Mouse (Mus musculus) ovary, postnatal 14 days (tissue): ENCODE data around the gene Tbcb.
"Not testable (repeated sequence)": the region's sequence is repeated elsewhere in the genome, so short reads cannot be mapped to it uniquely, and the experiment has no call there.

Source experiments
- DNase-seq: peaks from one replicate; pipeline ENCODE4 v3.0.0; 2022; ENCODE audit warnings: low spot score

Gene Tbcb

DNA sequence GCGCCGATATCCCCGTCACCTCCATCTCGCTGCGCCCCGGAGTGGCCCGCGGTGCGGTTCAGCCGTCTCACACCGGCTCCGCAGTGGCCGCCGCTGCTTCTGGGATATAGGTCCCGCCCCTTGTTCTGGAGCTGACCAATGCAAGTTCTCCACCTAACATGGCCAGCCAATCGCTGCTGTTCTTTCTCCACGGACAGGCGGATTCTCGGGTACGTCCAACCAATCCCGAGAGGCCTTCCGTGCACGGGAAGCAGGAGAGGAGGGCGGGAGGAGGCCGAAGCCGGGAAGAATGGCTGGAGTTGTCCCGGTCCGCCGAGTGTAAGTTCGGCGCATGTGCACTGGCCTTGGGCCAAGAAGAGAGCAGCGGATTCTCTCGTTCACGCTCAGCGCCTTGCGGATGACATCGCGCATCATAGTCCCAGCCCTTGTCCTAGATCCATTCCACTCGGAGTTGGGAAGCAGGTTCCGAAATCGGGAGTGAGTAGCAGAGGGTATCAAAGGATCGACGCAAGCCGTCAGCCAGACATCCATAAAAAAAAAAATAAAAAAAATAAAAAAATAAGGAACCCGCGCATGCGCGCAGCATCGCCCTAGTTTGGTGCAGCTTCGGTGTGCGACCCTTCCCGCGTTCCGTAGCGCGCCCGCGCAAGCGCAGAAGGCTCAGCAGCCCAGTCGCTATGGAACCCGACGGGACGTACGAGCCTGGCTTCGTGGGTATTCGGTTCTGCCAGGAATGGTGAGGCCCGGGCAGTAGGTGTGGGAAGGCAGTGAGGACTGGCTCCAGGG lies at the start of gene Tbcb, which contains the start of gene Polr2i:
Gene Tbcb, minus strand, starts transcription at position 604 of the 786 bp plus-strand sequence.
Gene Polr2i, plus strand, starts transcription at position 280 of the 786 bp plus-strand sequence.
- peak; percentile 94 for DNase-seq

DNA sequence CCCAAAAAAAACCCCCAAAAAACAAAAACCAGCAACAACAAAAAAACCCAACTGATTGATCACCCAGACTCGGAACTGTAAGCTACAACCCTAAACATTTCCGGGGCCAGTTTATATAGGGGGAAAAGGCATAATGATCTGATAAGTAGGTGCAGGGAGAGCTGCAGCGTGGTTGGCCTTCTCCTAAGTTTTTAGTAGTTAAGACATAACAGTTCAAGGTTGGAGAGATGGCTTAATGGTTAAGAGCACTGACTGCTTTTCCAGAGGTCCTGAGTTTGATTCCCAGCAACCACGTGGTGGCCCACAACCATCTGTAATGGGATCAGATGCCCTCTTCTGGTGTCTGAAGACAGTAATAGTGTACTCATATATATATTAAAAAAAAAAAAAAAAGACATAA lies 49.5 kb upstream of the Tbcb start:
- DNase-seq: no peak

DNA sequence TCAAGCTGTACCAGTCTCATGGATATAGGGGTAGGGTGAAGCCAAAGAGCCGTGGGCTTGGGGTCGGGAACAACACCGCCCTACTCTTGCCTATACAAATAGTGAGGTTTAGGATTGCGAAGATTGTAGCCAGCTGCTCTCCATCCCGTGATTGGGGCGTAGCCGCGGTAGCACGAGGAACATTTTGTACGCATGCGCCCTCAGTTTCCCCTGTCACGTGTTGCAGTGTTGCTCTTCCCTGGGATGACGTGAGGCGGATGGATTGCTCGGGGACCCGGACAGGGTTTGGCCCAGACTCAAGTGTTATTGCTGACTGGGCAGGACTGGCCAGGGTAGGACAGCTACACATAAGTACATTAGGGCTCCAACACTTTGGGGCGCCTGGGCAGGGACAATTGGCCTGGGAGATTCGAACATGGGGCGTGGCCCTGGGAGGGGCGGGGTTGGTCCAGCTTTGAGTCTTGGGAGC lies 48.6 kb upstream of the Tbcb start:
- peak; percentile 79 for DNase-seq

DNA sequence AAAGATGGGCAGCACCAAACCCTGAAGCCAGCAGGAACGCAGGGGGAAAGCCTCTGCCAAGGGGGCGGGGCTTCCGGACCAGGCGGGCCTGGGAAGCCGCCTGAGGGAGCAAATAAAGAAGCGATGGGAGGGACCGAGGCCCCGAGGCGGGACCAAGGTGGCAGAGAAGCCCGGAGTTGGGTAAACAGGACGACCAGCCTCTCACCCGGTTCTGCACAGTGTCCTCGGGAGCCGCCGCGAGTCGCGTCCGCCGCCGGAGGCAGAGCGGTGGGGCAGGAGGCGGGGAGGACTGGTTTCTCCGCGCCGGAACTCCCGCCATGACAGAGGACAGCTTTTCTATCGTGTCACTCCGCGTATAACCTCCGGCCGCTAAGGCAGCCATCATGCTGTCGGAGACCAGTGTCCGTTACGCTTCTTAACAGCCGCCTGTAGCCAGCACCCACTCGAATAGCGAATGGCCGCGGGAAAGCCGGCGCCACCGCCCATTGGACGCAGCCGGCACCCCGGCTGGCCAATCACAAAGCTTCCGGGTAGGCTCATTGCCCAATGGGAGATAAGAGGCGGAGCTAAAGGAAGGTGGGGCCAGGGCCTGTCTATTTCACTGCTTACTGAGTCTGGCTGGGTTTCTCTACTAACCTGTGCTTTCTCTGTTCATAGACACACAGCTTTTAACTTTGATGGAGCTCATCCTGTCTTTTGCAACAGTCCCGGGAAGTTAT lies 48.0 kb upstream of the Tbcb start, which contains the start of the genes Thap8 and Wdr62:
Gene Thap8, plus strand, starts transcription at position 144 of the 719 bp plus-strand sequence.
Gene Wdr62, minus strand, starts transcription at position 469 of the 719 bp plus-strand sequence.
- peak; percentile 90 for DNase-seq

DNA sequence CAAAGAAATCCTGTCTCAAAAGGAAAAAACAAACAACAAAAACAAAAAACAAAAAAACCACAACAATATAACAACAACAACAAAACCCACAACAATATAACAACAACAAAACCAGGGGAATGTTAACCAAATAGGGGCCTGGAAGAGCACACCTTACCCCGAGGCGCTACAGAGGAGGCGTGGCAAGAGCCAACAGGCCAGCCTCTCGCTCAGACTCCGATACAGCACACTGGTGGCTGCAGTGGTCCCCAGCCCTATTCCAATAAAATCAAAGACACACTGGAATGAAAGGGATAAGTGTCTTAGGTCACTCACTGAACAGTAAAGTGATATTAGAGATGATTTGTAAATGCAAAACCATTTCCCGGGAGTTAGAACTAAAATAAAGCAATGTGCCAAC lies 47.5 kb upstream of the Tbcb start:
- no peak for DNase-seq

DNA sequence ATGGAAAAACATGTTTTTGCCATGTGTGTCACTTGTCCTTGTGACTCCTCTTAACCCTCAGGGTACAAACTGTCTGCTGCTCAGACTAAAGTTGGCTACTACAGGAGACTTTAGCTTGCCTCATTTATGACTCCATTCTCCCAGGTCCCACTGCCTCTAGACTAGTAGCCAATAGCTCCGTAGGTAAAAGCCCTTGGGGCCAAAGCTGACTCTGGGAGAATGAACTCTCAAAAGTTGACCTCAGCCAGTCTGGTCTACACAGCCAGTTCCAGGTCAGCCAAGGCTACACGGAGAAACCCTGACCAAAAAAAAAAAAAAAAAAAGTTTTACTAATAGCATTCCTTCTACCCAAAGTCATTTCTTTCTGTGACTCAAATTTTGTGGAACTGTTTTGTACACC lies 46.8 kb upstream of the Tbcb start:
- no peak for DNase-seq

DNA sequence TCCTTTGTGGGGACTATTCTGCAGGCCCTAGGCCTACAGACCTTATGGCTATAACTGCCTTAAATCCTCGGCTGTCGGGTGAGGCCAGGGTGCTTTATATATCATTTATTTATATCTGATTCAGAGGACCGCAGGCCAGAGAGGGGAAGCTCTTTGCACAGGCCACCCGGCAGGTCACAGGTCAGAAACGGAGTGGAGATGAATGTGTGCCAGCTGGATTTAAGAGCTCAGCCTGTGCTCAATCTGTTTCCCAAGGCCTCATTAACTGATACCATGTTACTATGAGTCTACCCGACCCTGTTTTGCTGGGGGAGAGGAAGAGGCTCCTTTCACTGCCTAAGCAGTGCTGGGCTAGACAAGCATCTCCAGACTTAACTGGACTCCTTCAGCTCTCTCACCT lies 42.3 kb upstream of the Tbcb start:
- no peak for DNase-seq

DNA sequence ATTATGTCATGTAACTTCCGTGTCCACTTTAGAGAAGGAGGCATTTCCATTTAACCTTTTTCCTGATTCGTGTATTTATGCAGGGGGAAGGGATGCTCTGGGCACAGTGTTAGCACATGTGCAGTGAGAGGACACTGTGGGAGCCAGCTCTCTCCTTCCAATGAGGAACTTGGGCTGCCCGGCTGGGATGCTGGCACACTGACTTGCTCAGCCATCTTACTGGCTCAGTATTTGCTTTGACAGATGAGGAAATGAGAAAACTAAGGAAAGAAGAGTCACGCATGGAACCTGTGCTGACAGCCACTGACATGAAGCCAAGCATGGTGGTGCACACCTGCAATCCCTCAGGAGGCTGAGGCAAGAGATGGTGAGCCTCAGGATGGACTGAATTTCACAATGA lies 37.6 kb upstream of the Tbcb start:
- no peak for DNase-seq

DNA sequence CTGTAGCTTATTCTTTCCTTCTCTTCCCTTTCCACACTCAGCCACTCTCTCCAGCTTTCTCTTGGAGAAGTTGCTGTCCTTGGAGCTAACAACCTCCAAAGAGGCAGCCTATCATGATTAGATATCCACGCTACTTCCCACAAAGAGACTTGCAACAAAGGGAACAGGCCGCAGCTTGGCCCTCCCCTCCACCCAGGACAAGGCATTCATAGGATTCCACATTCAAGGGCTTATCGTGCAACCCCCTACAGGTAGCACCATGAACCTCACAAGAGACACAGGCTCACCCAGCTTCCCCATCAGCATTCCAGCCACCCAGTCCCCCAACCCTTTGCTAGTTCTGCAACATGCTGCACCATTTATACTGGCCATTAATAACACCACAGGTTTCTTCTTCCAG lies 34.7 kb upstream of the Tbcb start:
- no peak for DNase-seq

DNA sequence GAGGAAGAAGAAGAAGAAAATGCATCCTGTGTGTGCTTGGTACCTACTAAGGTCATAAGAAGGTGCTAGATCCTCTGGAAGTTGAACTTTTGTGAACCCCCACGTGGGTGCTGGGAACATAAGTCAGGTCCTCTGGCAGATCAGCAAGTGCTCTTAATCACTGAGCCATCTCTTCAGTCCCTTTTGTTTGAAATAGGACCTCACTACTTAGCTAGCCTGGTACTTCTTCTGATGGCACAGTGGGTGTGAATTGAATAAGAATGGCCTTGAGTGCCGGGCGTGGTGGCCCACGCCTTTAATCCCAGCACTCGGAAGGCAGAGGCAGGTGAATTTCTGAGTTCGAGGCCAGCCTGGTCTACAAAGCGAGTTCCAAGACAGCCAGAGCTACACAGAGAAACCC lies 33.9 kb upstream of the Tbcb start:
- no peak for DNase-seq

DNA sequence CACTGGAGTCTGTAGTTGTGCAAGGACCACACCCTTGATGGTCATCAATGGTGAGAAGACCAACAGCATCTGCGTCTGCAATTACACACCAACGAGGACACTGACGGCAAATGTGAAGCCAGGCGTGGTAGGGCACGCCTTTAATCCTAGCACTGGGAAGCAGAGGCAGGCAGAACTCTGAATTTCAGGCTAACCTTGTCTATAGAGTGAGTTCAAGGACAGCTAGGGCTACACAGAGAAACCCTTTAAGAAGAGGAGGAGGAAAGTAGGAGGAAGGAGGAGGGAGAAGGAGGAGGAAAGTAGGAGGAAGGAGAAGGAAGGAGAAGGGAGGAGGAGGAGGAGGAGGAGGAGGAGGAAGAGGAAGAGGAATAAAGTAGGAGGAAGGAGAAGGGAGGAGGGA lies 33.5 kb upstream of the Tbcb start:
- no peak for DNase-seq

DNA sequence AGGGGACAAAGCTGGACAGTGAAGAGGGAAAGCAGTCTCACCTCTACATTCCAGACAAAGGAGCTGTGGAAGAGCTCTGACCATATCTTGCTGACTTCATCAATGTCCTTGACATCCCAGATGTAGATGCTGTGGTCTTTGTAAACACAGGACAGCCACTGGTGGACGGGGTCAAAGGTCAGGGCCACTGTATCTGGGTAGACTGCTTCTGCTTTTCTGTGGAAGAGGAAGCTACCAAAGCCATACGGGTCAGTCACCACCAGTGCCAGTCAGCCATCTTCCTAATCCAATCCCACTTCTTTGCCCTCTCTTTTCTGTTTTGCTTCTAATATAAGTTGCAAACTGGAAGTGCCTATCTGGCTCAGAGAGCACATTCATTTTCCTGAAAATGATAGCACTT lies 33.0 kb upstream of the Tbcb start:
- no peak for DNase-seq

DNA sequence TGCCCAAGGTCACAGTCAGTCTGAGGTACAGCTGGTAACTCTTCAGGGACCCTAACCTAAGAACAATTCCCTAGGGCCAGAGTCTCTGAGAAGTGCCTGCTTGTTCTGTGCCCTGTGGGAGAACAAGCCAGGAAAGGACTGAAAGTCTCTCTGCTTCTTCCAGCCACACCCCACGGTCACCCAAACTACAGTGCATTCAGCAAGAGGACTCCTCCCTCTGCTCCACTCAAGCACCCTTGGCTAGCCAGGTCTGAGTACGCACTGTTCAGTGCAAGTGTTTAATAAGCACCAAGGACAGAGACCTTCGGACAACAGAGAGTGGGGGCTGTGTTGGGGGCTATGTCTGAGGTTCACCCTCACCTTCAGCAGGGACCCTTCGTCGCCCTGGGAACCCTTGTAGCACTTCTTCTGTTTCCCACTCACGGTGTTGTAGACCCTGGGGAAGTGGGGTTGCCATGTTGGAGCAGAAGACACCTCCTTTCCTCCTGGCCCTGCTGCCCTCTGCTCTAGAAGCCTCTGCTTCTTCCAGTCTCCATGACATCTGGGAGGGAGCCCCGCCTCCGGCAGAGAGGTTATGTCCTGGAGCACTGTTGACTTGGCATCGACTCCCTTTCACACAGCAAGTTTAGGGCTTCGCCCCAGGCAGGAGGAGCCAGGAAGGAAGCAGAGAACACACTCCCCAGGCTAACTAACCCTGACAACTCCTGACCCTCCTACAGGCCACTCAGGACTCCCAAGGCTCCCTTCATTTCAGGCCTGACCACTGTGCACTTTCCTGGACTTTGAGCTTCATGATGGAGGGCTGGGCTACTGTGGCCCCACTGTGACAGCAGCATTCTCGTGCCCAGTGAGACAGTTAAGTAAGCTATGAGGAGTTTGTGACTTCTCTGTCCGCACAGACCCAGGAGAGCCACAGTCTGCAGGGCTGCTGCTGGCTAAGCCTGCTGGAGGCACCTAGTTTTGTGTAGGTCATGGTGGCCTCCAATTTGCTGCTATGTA lies 20.2 kb upstream of the Tbcb start:
- peak; percentile 35 for DNase-seq

DNA sequence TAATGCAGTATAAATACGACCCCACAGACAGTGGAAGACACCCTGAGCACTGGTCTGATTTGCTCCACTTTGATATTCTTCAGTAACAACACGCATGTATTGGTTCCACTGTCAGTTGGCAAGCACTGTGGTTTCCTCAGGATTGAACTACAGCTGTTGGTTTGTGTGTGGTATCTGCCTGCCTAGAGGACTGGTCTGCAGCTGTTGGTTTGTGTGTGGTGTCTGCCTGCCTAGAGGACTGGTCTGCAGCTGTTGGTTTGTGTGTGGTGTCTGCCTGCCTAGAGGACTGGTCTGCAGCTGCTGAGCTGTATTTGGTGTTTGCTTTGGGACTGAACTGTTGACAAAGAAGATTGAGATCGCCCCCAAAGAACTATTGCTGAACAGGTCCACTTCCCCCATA lies 5.3 kb upstream of the Tbcb start:
- not testable (repeated sequence) for DNase-seq

DNA sequence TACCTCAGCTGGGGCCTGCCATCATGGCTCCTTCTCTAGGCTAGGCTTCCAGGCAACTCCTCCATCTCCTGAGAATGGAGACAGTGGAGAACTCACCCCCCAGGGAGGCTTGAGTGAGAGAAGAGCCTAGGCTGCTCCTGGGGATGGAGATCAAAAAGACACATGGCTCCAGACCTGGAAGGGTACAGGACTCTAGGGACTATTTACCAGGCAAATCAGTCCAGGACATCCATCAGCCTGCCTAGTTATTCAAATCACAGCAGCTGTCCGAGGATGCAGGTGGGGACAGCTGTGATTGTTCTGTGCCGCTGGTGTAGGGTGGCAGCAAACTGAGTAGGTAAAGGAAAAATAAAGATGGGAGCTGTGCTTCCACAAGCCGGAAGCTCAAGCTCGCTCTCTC lies 3.6 kb upstream of the Tbcb start, which contains the start of gene Ovol3:
Gene Ovol3, minus strand, starts transcription at position 101 of the 400 bp plus-strand sequence.
- no peak for DNase-seq

DNA sequence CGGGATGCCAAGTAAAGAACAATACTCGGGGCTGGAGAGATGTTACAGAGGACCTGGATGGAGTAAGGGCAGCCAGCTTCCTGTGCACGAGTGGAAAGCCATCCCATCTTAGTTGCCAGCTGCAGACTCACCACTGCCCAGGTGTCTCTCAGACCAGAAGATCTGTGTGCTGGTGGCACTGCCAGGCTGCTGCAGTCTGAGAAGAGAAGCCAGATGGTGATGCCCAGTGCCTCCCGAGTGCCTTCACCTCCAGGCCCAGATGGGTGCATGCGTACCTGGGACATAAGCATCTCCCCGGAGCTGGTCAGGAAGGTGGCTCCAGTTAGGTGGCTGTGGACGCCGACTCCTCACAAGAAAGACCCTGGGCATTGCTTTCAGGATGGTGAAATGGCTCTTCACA lies 3.0 kb upstream of the Tbcb start:
- no peak for DNase-seq

DNA sequence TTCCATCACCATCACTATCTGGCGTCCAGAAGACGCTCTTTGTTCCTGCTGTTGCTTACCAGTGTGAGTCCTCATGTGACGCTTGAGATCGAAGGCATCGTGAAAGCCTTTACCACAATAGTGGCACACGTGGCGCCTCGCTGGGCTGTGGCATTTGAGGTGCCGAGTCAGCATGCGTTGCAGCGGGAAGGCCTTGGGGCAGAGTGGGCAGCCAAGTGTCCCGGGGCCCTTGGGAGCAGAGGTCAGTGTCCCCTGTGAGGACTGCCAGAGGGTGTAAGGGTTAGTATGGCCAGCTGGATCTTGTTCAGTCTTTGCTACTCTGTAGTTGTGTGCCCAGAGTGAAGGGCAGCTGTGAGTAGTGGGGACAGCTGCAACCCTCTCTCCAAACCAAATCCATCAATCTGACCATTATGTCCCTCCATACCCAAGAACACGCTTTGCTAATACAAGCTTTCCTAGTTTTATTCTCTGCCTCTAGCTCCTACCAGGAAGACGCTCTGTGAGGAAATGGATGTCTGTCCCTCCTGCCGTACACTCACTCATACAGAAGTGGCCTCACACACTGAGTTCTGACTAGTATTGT lies 2.3 kb upstream of the Tbcb start:
- no peak for DNase-seq

DNA sequence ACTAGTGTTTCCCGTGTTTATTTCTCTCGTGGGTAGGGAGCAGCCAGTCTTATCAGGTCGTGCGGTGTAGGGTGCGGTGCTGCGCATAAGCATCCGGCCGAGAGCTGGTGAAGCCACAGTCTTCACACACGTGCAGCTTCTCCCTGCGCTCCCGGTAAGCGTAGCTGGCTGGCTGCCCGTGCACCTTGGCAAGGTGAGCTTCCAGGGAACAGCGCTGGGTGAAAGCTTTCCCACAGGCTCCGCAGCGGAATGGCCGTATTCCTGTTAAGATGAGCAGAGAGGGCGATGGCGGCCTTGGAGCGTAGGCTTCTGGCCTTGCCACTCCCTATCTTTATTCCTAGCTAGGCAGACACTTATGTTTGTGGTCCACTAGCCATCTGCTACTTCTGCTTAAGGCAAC lies 1.3 kb upstream of the Tbcb start:
- no peak for DNase-seq

DNA sequence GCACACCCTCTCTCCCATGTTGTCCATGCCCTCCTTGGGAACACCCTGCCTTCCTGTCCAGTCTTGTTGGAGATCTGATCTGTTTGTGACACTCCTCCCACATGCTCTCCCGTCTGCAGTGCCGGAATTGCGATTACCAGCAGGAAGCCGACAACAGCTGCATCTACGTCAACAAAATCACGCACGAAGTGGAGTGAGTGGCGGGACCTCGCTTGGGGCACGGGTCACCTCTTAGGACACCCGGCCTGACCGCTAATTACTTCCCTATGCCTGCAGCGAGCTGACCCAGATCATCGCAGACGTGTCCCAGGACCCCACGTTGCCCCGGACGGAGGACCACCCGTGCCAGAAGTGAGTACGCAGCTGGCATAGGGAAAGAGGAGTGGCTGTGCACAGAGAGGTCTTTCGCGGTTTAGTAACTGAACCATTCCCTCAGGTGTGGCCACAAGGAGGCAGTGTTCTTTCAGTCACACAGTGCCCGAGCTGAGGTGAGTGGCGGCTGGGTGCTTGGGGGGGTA lies 618 bp upstream of the Tbcb start:
- DNase-seq: peak; percentile 55

DNA sequence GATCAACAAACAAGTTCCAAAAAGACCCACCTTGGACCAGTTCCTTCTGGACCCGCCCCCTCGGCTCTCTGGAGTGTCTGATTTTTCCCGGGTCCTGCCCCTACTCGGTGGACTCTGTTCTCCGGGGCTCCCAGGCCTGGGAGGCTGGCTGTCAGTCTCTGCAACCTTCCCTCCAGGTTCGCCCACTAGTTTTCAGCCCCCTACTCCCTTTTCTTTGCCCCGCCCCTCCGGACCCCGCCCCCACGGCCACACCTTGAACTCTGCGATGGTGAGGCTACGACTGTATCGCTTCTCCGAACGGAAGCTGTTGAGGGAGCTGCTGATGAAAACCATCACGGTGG lies 774 bp downstream of the Tbcb start:
- no peak for DNase-seq

DNA sequence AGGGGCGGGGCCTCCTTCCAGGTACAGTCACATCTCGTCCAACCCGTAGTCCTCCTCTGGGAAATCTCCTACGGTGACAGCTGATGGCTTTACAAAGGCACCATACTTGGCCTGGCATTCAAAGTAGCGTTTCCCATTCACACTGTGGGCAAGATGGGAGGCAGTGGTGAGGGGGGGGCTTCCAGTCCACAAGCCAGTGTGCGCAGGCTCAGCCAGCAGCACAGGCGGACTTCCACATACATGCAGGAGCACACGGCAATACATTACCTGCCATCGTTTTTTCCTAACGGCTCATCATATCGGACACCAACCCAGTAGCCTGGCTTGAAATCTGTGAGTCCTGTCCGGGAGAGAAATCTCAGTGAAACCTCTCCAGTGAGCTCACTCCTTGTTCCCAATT lies 7.9 kb downstream of the Tbcb start:
- no peak for DNase-seq
